Mouse (Mus musculus) forebrain, embryonic 14.5 days (tissue): ENCODE measurements around the gene Tmem39a. TPM values are rescaled to one million over a fixed set of nuclear protein-coding genes. Genes with fewer than 3 reads are reported as not detected.

ENCODE experiments used
- ATAC-seq: fragments of 200-750 bp; cut with Nextera tagmentation; 2 replicates; pipeline ENCODE4 v1.8.0; 2017; ENCODE audit warnings: mild to moderate bottlenecking, moderate library complexity
- DNase-seq: peaks from one replicate; pipeline ENCODE4 v3.0.0-alpha.2; 2015; ENCODE audit warnings: low spot score
- H3K27ac ChIP-seq: fragments of 300-500 bp; sonication (generic); 2 replicates; pipeline ENCODE4 v1.5.1; 2014; ENCODE audit warnings: low read depth, mild to moderate bottlenecking, control low read depth, low read length, moderate library complexity
- H3K27me3 ChIP-seq: fragments of 300-500 bp; sonication (generic); replicated peaks from 2 replicates; pipeline ENCODE4 v1.6.1; 2014; ENCODE audit warnings: low read length, control low read depth, mixed read lengths; ENCODE audit not compliant: control insufficient read depth, insufficient read depth
- H3K36me3 ChIP-seq: fragments of 300-500 bp; sonication (generic); 2 replicates; pipeline ENCODE4 v1.6.1; 2014; ENCODE audit warnings: low read length, control low read depth; ENCODE audit not compliant: control insufficient read depth, insufficient read depth
- H3K4me1 ChIP-seq: fragments of 300-500 bp; sonication (generic); 2 replicates; pipeline ENCODE4 v1.6.1; 2014; ENCODE audit warnings: antibody characterized with exemption, low read length, control low read depth; ENCODE audit not compliant: control insufficient read depth, insufficient read depth
- H3K4me2 ChIP-seq: fragments of 300-500 bp; sonication (generic); 2 replicates; pipeline ENCODE4 v1.6.1; 2014; ENCODE audit warnings: mild to moderate bottlenecking, control low read depth, low read length
- H3K4me3 ChIP-seq: fragments of 300-500 bp; sonication (generic); 2 replicates; pipeline ENCODE4 v1.5.1; 2014; ENCODE audit warnings: low read depth, low read length, control low read depth
- H3K9ac ChIP-seq: fragments of 300-500 bp; sonication (generic); 2 replicates; pipeline ENCODE4 v1.6.1; 2014; ENCODE audit warnings: mild to moderate bottlenecking, low read length, control low read depth, moderate library complexity
- H3K9me3 ChIP-seq: fragments of 300-500 bp; sonication (generic); replicated peaks from 2 replicates; pipeline ENCODE4 v1.6.1; 2016; ENCODE audit warnings: low read length, control low read depth, mixed read lengths; ENCODE audit not compliant: control insufficient read depth
- WGBS: fragments of 180-500 bp; shearing (Covaris S2); extraction: QIAGEN DNeasy Blood & Tissue Kit; methylation state at CpG from one replicate; pipeline ENCODE4 v1.1.7; 2014; 5-methylcytosine and 5-hydroxymethylcytosine counted together
- polyA plus RNA-seq: library from polyadenylated mRNA; unstranded; fragments of >200 nt; fragmentation: Nextera tagmentation; extraction: Ambion mirVana; gene quantifications from 2 replicates; pipeline ENCODE4 v1.2.1, GENCODE M21; 2014

Tmem39a gene
- polyA plus RNA-seq, 1 experiment from 2014 or later = 41.6 TPM

GRCm38 (mm10) chr16:38596651-38597050 is 38.2 kb downstream of the Tmem39a start:
- Histone ChIP-seq H3K9me3 (no peaks in the 10 kb centered on the region), H3K4me2 (no peak overlapping the region), H3K27me3 (no peaks in the 10 kb centered on the region), H3K9ac (no peak overlapping the region), H3K27ac (no peak overlapping the region), H3K4me1 (no peaks in the 10 kb centered on the region), H3K36me3 (peaks cover 22% of the 10 kb centered on the region), H3K4me3 (no peak overlapping the region)
- no peak for ATAC-seq
- 98% methylated on average over 2 of the region's 2 CpGs for WGBS
- no peak for DNase-seq

- no peak overlapping the region for H3K4me3 ChIP-seq
- no peaks in the 10 kb centered on the region for H3K9me3 ChIP-seq
- no peaks in the 10 kb centered on the region for H3K4me1 ChIP-seq
- DNase-seq (no peak), ATAC-seq (no peak)
- H3K4me2 ChIP-seq = no peak overlapping the region
- peaks cover 8% of the 10 kb centered on the region; the same call in 1 of the 2 replicates for H3K36me3 ChIP-seq
- H3K27me3 ChIP-seq = no peaks in the 10 kb centered on the region
- no peak overlapping the region for H3K9ac ChIP-seq
- no peak overlapping the region for H3K27ac ChIP-seq
- 81% methylated on average over 11 of the region's 11 CpGs for WGBS
Observed at GRCm38 (mm10) chr16:38598986-38599680, 40.6 kb downstream of the Tmem39a start.

- 52% methylated on average over 11 of the region's 11 CpGs for WGBS
- DNase-seq (peak; percentile 29), ATAC-seq (0 out of 2 replicates have a peak, but pooled peaks have one; percentile 61)
- H3K36me3 ChIP-seq = no peaks in the 10 kb centered on the region
- H3K4me1 ChIP-seq = no peaks in the 10 kb centered on the region
- H3K4me2 ChIP-seq = no peak overlapping the region
- H3K4me3 ChIP-seq = no peak overlapping the region
- no peaks in the 10 kb centered on the region for H3K9me3 ChIP-seq
- no peaks in the 10 kb centered on the region for H3K27me3 ChIP-seq
- no peak overlapping the region for H3K9ac ChIP-seq
- H3K27ac ChIP-seq = no peak overlapping the region
Observed at GRCm38 (mm10) chr16:38602989-38603804, 44.7 kb downstream of the Tmem39a start.

GRCm38 (mm10) chr16:38606509-38606908 is 48.0 kb downstream of the Tmem39a start:
- Histone ChIP-seq H3K4me2 (no peak overlapping the region), H3K36me3 (no peaks in the 10 kb centered on the region), H3K9ac (no peak overlapping the region), H3K27me3 (no peaks in the 10 kb centered on the region), H3K9me3 (no peaks in the 10 kb centered on the region), H3K4me3 (no peak overlapping the region), H3K27ac (no peak overlapping the region), H3K4me1 (no peaks in the 10 kb centered on the region)
- no peak for ATAC-seq
- 88% methylated on average over 7 of the region's 7 CpGs for WGBS
- no peak for DNase-seq

- Histone ChIP-seq H3K27ac (no peak overlapping the region), H3K36me3 (no peaks in the 10 kb centered on the region), H3K9ac (no peak overlapping the region), H3K4me1 (no peaks in the 10 kb centered on the region), H3K9me3 (no peaks in the 10 kb centered on the region), H3K27me3 (no peaks in the 10 kb centered on the region), H3K4me2 (no peak overlapping the region), H3K4me3 (no peak overlapping the region)
- ATAC-seq = no peak
- 81% methylated on average over 12 of the region's 12 CpGs for WGBS
- DNase-seq = no peak
Observed at GRCm38 (mm10) chr16:38608687-38609086, 50.2 kb downstream of the Tmem39a start.

- H3K27me3 ChIP-seq = no peaks in the 10 kb centered on the region
- no peaks in the 10 kb centered on the region for H3K9me3 ChIP-seq
- no peak overlapping the region for H3K27ac ChIP-seq
- DNase-seq (no peak), ATAC-seq (no peak)
- no peak overlapping the region for H3K4me2 ChIP-seq
- H3K36me3 ChIP-seq = no peaks in the 10 kb centered on the region
- no peak overlapping the region for H3K4me3 ChIP-seq
- no peak overlapping the region for H3K9ac ChIP-seq
- H3K4me1 ChIP-seq = no peaks in the 10 kb centered on the region
- 74% methylated on average over 18 of the region's 18 CpGs for WGBS
Observed at GRCm38 (mm10) chr16:38609092-38609491, 50.6 kb downstream of the Tmem39a start.

- ATAC-seq = no peak
- no peaks in the 10 kb centered on the region for H3K27me3 ChIP-seq
- 88% methylated on average over 5 of the region's 5 CpGs for WGBS
Observed at GRCm38 (mm10) chr16:38612646-38613045, 54.1 kb downstream of the Tmem39a start.

GRCm38 (mm10) chr16:38613646-38614045 is 55.1 kb downstream of the Tmem39a start:
- no peak overlapping the region for H3K9ac ChIP-seq
- ATAC-seq (no peak), DNase-seq (no peak)
- H3K4me1 ChIP-seq = no peaks in the 10 kb centered on the region
- H3K4me2 ChIP-seq = no peak overlapping the region
- no peaks in the 10 kb centered on the region for H3K9me3 ChIP-seq
- no peak overlapping the region for H3K27ac ChIP-seq
- 91% methylated on average over 6 of the region's 6 CpGs for WGBS
- no peak overlapping the region for H3K4me3 ChIP-seq
- no peaks in the 10 kb centered on the region for H3K27me3 ChIP-seq
- no peaks in the 10 kb centered on the region for H3K36me3 ChIP-seq

More at GRCm38 (mm10) chr16:38612646-38613045, 54.1 kb downstream of the Tmem39a start:
- Histone ChIP-seq H3K9ac (no peak overlapping the region), H3K4me1 (no peaks in the 10 kb centered on the region), H3K4me3 (no peak overlapping the region), H3K9me3 (no peaks in the 10 kb centered on the region), H3K36me3 (no peaks in the 10 kb centered on the region), H3K4me2 (no peak overlapping the region), H3K27ac (no peak overlapping the region)
- no peak for DNase-seq

GRCm38 (mm10) chr16:38617977-38618376 is 59.5 kb downstream of the Tmem39a start:
- no peaks in the 10 kb centered on the region for H3K4me1 ChIP-seq
- no peak overlapping the region for H3K4me3 ChIP-seq
- H3K36me3 ChIP-seq = no peaks in the 10 kb centered on the region
- H3K9me3 ChIP-seq = no peaks in the 10 kb centered on the region
- no peaks in the 10 kb centered on the region for H3K27me3 ChIP-seq
- ATAC-seq (no peak), DNase-seq (no peak)
- no peak overlapping the region for H3K4me2 ChIP-seq
- 98% methylated on average over 13 of the region's 13 CpGs for WGBS
- H3K27ac ChIP-seq = no peak overlapping the region
- no peak overlapping the region for H3K9ac ChIP-seq
